Mouse (Mus musculus) kidney, adult 2 months (tissue): ENCODE measurements around the gene Csn3. TPM values are rescaled to one million over a fixed set of nuclear protein-coding genes. Genes with fewer than 3 reads are reported as not detected.

Experiments
- DNase-seq: peaks from one replicate; pipeline ENCODE4 v3.0.0; 2021
- H3K27ac ChIP-seq: fragments of 200-500 bp; 2 replicates; pipeline ENCODE4 v1.5.1; 2012; ENCODE audit warnings: low read depth, low read length, control low read depth, inconsistent platforms; ENCODE audit not compliant: insufficient read depth
- H3K27me3 ChIP-seq: fragments of 200-500 bp; replicated peaks from 2 replicates; pipeline ENCODE4 v1.6.1; 2012; ENCODE audit warnings: mild to moderate bottlenecking, moderate library complexity, low read length, inconsistent platforms; ENCODE audit not compliant: control insufficient read depth, insufficient read depth
- H3K36me3 ChIP-seq: fragments of 200-500 bp; 2 replicates; pipeline ENCODE4 v1.6.1; 2012; ENCODE audit warnings: mild to moderate bottlenecking, moderate library complexity, low read length, inconsistent platforms; ENCODE audit not compliant: control insufficient read depth, insufficient read depth
- H3K4me1 ChIP-seq: fragments of 200-500 bp; 2 replicates; pipeline ENCODE4 v1.6.1; 2011; ENCODE audit warnings: low read length; ENCODE audit not compliant: control insufficient read depth, insufficient read depth
- H3K4me3 ChIP-seq: fragments of 200-500 bp; 2 replicates; pipeline ENCODE4 v1.5.1; 2011; ENCODE audit warnings: mild to moderate bottlenecking, low read depth, low read length, control low read depth; ENCODE audit not compliant: insufficient read depth
- CTCF ChIP-seq: fragments of 200-500 bp; conservative IDR thresholded peaks from 2 replicates; pipeline ENCODE4 v1.5.1; 2011; ENCODE audit warnings: low read depth, mild to moderate bottlenecking, control low read depth, low read length, moderate library complexity, mixed read lengths; ENCODE audit not compliant: insufficient read depth, insufficient read length
- POLR2A ChIP-seq: fragments of 200-500 bp; IDR thresholded peaks from one replicate; pipeline ENCODE4 v1.6.1; 2011; ENCODE audit warnings: low read depth, low read length, control low read depth
- WGBS: fragments of 180-500 bp; shearing (Covaris S2); methylation state at CpG from one replicate; pipeline ENCODE4 v1.1.7; 2018; 5-methylcytosine and 5-hydroxymethylcytosine counted together
- polyA plus RNA-seq: library from polyadenylated mRNA; depleted of rRNA; stranded (reverse); fragments of >200 nt; gene quantifications from 2 replicates; pipeline ENCODE4 v1.2.3, GENCODE M21; 2012; rRNA removed

Csn3 gene
- polyA plus RNA-seq = not detected in 2 replicates

DNA sequence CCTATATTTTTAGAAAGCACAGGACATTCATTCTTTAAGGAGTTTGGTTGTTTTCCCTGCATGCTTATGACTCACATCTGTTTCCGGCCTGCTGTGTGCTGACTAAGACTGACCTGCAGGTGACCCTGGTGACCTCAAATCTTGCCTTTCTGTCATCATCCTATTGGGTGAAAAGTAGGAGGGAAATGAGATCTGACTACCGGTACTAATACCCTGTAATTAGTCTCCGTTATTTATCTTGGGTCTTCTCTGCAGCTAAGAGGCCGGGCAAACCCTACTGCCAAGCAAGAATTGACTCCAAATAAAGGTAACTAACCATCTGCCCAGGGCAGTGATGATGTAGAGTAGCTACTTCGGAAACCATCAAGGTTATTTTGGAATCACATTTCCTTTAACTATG lies at the start of gene Csn3:
TSS of gene Csn3 (plus strand) at position 208 of the 400 bp plus-strand sequence.
- H3K27ac ChIP-seq = no peak within 1 kb of the TSS
- H3K4me1 ChIP-seq = no peaks in the 10 kb centered on the region
- no peaks in the 10 kb centered on the region for H3K36me3 ChIP-seq
- DNase-seq = no peak
- 31% methylated on average over 5 of the region's 5 CpGs for WGBS
- TF ChIP-seq POLR2A (no peak), CTCF (no peak)
- H3K27me3 ChIP-seq = no peaks in the 10 kb centered on the region
- no peak within 1 kb of the TSS for H3K4me3 ChIP-seq

DNA sequence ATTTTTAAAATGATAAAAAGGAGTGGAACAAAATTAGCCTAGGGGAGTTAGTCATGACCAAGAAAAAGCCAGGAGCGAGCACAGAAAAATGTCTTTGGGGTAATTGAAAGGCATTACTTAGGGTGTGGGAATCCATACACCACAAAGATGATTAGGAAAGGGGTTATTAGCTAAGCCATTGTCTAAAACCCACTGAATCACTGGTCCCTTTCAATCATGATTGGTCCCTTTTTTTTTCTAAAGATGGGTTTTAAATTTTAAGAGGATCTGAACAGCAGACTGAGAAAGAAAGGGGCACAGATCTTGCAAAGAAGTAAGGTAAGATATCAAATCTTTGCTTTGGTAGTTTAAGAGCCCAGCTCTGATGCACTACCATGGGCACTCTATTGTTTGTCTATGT lies 40.6 kb upstream of the Csn3 start, which contains the start of gene Odam:
TSS of gene Odam (plus strand) at position 301 of the 400 bp plus-strand sequence.
- no peak for TF ChIP-seq CTCF
- no peak for TF ChIP-seq POLR2A
- WGBS = 90% methylated on average over 1 of the region's 1 CpGs
- Histone ChIP-seq H3K4me1 (no peaks in the 10 kb centered on the region), H3K27ac (no peak within 1 kb of the TSS), H3K4me3 (no peak within 1 kb of the TSS), H3K27me3 (no peaks in the 10 kb centered on the region), H3K36me3 (no peaks in the 10 kb centered on the region)
- DNase-seq = no peak

DNA sequence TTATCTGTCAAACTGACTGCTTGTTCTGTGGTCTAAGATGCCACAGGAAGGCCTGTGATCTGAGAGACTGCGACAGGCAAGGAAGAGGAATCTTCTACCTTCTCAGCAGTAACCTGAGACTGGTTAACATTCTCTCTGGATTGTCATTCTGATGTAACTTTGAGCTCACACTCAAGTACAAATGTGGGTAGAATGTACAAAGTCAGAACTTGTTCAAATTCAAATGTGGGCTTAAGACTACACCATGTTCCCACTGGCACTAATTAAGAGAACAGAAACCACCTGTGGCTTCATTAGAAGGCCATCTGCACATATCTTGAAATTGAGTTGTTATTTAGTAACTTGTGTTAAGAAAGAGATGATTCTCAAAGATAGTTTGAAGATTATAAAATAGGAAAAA lies 6.2 kb downstream of the Csn3 start:
- H3K36me3 ChIP-seq = no peaks in the 10 kb centered on the region
- 56% methylated on average over 1 of the region's 1 CpGs for WGBS
- H3K4me3 ChIP-seq = no peak overlapping the region
- TF ChIP-seq POLR2A (no peak), CTCF (no peak)
- no peak for DNase-seq
- H3K4me1 ChIP-seq = no peaks in the 10 kb centered on the region
- no peaks in the 10 kb centered on the region for H3K27me3 ChIP-seq
- no peak overlapping the region for H3K27ac ChIP-seq

DNA sequence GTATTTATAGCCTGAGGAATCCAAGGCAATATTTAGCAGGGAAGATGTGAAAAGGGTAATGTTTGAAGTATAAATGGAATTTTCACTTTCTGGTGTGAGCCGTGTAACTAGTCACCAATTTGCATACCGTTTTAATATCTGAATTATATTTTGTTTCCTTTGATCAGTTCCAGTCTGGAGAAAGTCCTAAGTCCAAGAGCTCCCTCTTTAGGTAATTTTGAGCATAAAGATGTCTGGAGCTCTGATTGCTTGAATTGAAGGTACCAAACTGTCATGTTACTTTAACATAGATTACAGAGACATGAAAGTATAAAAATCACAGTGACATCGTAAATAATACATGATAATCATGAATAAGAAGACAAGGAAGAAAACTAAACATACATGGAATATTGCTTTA lies 15.4 kb downstream of the Csn3 start:
- H3K4me3 ChIP-seq = no peak overlapping the region
- H3K27me3 ChIP-seq = no peaks in the 10 kb centered on the region
- no peak overlapping the region for H3K27ac ChIP-seq
- WGBS = 30% methylated on average over 3 of the region's 3 CpGs
- H3K36me3 ChIP-seq = no peaks in the 10 kb centered on the region
- no peak for TF ChIP-seq POLR2A
- TF ChIP-seq CTCF = no peak
- H3K4me1 ChIP-seq = no peaks in the 10 kb centered on the region
- no peak for DNase-seq

DNA sequence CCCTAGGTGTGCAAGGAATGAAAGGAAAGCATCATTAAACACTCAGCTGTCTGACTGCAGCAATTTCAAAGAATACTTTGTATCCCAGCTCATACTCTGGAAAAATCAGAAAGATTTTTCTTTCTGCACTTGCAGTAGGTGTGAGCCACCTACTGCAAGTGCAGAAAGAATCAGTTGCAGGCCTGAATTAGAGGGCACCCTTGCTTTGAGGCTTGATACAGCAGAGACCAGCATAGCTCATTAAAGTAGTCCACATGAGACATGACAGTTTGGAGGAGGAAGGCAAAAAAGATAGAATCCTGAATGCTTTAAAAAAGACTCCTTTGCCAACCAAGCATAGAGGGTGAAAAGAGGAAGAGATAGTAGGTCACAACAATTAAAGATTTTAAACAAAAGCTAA lies 17.1 kb downstream of the Csn3 start:
- no peak for DNase-seq

DNA sequence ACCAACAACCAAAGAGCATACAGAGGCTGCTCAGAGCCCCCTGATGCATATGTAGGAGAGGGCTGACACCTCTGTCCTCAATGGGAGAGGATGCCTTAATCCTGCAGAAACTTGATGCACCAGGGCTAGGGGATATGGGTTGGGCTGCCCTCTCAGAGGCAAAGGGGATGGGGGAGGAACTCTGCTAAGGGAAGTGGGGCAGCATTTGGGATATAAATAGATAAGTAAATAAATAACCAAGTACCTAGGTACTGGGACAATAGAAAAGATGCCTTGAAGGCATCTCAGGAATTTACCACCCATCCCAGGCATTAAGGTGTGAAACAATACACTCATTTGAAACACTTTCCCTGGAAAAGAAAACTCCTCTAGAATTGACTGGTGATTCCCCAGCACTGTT lies 26.5 kb downstream of the Csn3 start:
- TF ChIP-seq POLR2A (no peak), CTCF (no peak)
- H3K27me3 ChIP-seq = no peaks in the 10 kb centered on the region
- no peaks in the 10 kb centered on the region for H3K4me1 ChIP-seq
- H3K4me3 ChIP-seq = no peak overlapping the region
- no peak overlapping the region for H3K27ac ChIP-seq
- no peak for DNase-seq
- H3K36me3 ChIP-seq = no peaks in the 10 kb centered on the region

More for the DNA sequence above, 17.1 kb downstream of the Csn3 start:
- Histone ChIP-seq H3K27me3 (no peaks in the 10 kb centered on the region), H3K4me1 (no peaks in the 10 kb centered on the region), H3K27ac (no peak overlapping the region), H3K36me3 (no peaks in the 10 kb centered on the region), H3K4me3 (no peak overlapping the region)
- no peak for TF ChIP-seq CTCF
- TF ChIP-seq POLR2A = no peak

DNA sequence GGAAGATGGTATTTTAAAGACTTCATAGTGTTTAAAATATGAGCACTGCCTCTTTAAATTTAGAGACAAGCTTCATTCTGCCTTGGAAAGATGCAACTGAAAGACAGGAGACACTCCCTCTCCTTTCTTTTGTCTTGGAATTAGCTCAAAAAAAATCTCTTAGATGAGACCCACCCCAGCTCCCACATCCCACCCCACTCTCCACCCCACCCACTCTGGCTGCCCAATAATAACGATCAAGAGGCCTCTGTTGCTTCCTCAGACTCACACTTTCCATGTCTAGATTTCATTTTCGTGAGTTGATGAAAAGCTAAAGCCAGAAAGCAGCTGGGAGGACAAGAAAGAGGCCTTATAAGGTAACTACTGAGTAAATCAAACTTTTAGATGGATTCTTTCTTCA lies 43.8 kb downstream of the Csn3 start, which contains the start of the genes 2310003L06Rik and Gm28434:
TSS of gene 2310003L06Rik (plus strand) at position 259 of the 400 bp plus-strand sequence.
TSS of gene Gm28434 (plus strand) at position 317 of the 400 bp plus-strand sequence.
- no peak within 1 kb of the TSS for H3K4me3 ChIP-seq
- WGBS = 43% methylated on average over 2 of the region's 2 CpGs
- H3K36me3 ChIP-seq = no peaks in the 10 kb centered on the region
- no peaks in the 10 kb centered on the region for H3K27me3 ChIP-seq
- no peak for DNase-seq
- no peaks in the 10 kb centered on the region for H3K4me1 ChIP-seq
- H3K27ac ChIP-seq = no peak within 1 kb of the TSS
- TF ChIP-seq POLR2A (no peak), CTCF (no peak)

DNA sequence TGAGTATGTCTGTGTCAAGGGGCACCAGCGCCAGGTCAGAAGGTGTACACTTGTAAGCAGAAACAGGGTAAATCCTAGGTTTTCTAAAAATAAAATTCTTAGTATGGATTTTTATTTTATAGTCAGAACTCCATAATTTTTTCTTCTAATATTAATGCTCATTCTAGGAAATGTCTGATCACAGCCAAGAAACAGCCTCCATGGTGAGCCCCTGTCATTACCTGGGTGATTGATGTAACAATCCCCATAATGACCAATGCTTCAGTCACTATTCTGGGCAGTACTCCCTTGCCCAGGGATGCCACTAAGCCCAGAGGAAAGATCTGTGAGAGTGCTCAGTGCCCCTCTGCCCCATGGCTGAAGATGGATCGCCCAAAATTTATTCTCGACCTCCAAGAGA lies 53.8 kb downstream of the Csn3 start, which contains the start of gene Cabs1:
TSS of gene Cabs1 (plus strand) at position 301 of the 400 bp plus-strand sequence.
- DNase-seq = no peak
- H3K4me1 ChIP-seq = no peaks in the 10 kb centered on the region
- H3K36me3 ChIP-seq = no peaks in the 10 kb centered on the region
- TF ChIP-seq POLR2A (no peak), CTCF (no peak)
- no peak within 1 kb of the TSS for H3K27ac ChIP-seq
- 78% methylated on average over 3 of the region's 3 CpGs for WGBS
- no peaks in the 10 kb centered on the region for H3K27me3 ChIP-seq
- no peak within 1 kb of the TSS for H3K4me3 ChIP-seq

Other genes starting within 250 kb of the Csn3 start
- not detected in 2 replicates for gene Csn2, start 225.9 kb upstream of the Csn3 start, polyA plus RNA-seq
- gene Csn1s2a, start 151.0 kb upstream of the Csn3 start, polyA plus RNA-seq = not detected in 2 replicates
- gene Csn1s2b, start 117.5 kb upstream of the Csn3 start, polyA plus RNA-seq = not detected in 2 replicates
- not detected in 2 replicates for gene Prr27, start 99.9 kb upstream of the Csn3 start, polyA plus RNA-seq
- 0.09 and 0.29 TPM in 2 replicates for gene Odam, start 40.5 kb upstream of the Csn3 start, polyA plus RNA-seq
- gene 2310003L06Rik, start 43.9 kb downstream of the Csn3 start, polyA plus RNA-seq = not detected in 2 replicates
- not detected in 2 replicates for gene Gm28434, start 43.9 kb downstream of the Csn3 start, polyA plus RNA-seq
- gene Cabs1, start 53.9 kb downstream of the Csn3 start, polyA plus RNA-seq = 0.07 TPM in 1 of 2 replicates, not detected in the other
- not detected in 2 replicates for gene Smr3a, start 77.0 kb downstream of the Csn3 start, polyA plus RNA-seq
- gene Smr2, start 161.0 kb downstream of the Csn3 start, polyA plus RNA-seq = not detected in 2 replicates
- gene Gm11116, start 186.0 kb downstream of the Csn3 start, polyA plus RNA-seq = not detected in 2 replicates
- gene Gm11115, start 228.5 kb downstream of the Csn3 start, polyA plus RNA-seq = not detected in 2 replicates